Mouse (Mus musculus) embryo, embryonic 10 days (tissue): ENCODE data around the gene Coa7.

ENCODE experiments used
- DNase-seq: peaks from one replicate; pipeline ENCODE4 v3.0.0-alpha.2; 2015; ENCODE audit warnings: low spot score

Coa7 gene

DNA sequence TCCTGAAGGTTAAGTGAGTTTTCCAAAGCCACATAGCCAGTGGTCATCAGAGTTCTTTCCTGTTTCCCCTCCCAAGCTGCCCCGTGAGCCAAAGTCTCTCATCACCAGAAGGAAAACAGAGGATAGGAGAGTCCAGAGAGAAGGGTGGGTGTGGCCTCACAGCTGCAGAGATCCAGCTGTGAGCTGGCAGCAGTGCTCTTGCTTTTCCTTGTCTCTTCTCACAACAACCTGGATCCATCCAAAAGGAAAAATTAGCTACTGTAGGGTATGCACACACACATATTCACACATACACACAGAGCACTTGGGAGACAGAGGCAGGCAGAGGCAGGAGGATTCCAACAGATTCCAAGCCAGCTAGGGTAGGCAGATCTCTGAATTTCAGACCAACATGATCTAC, 58.1 kb downstream of the Coa7 start:
- DNase-seq: no peak

DNA sequence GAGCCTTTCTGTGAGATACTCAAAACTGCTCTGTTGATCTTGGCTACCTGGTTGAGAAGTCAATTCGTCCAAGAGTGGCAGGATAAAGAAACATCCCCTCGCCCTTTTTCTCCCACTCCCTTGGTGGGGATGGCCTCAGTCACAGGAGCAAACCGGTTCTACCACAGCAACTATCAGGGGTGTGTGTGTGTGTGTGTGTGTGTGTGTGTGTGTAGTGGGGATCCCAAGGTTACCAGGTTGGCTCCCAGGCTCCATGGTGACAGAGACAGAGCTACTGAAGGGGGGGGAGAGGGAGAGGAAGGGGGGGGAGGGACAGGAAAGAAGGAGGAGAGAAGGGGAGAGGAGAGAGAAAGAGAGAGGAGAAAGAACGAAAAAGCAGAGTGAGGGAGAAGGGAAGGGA, 59.2 kb downstream of the Coa7 start:
- DNase-seq: no peak

DNA sequence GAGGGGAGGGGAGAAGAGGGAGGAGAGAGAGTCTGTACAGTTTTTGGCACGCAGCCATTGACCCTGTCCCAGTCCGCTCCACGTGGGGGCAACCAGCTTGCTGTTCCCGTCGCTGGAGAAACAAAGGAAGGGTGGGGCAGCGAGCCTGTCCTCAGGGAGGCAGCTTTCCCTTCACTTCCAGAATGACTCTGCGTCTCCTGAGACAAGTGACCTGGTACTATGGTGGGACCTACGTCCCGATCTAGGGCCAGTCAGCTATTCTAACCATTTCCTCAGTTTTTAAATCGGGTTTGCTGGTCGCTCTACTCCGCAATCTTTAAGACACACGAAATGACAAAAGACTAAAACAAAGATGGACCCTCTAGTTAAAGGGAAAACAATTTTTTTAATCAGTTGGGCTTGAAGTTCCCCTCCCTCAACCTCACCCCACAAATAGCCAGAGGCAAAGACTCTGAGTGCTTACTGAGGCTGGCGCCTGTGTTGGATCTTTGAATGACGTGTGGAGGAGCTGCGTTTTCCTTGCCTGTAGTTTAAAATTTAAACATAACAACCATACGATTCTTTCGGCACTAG, 59.8 kb downstream of the Coa7 start:
- peak; percentile 82 for DNase-seq

DNA sequence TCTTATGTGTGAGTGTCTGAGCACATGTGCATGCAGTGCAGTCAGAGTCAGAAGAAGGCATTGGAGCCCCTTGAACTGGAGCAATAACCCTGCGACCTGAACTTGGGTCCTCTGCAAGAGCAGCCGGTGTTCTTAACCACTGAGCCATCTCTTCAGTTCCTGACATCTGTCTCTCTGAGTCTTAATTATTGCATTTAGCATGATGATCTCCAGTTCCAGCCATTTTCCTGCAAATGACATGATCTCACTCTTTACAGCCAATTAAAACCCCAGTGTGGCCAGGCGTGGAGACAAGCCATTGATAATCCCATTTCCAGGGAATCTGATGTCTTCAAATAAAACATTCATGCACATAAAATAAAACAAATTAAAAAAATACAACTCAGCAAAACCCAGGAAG, 60.8 kb downstream of the Coa7 start:
- DNase-seq: no peak

DNA sequence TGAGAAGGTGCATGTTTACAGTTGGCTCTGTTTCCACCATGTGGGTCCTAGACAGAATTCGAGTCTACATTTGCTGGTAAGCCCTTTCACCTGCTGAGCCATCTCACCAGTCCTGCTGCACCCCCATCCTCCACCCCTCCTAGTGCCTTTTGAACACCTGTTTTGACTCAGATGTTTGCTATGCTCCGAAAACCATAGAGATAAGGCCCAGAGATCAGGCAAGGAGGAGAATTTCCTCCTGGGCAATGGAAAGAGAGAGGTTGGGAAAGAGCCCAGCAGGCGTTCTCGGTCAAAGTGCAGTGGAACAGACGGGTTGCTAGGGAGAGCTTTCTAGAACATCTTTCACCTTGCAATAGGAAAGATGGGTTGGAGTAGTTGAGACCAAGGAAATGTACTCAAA, 63.2 kb downstream of the Coa7 start:
- no peak for DNase-seq
